Mouse (Mus musculus) cerebellum, adult (tissue): ENCODE results near the gene Sbk2.
A peak's percentile ranks its signal among the peaks of the same experiment; 100 is the strongest.
"Not testable (repeated sequence)": the region's sequence is repeated elsewhere in the genome, so short reads cannot be mapped to it uniquely, and the experiment has no call there.

Experiments
- ATAC-seq: cut with Nextera tagmentation; 2 replicates; pipeline ENCODE4 v1.9.2; 2017; ENCODE audit warnings: mild to moderate bottlenecking, moderate library complexity, mixed read lengths; ENCODE audit not compliant: insufficient number of reproducible peaks, low FRiP score, low TSS enrichment

The Sbk2 gene

GRCm38 (mm10) chr7:4964272-4964671, at the start of gene Sbk2:
Gene Sbk2 (minus strand): TSS chr7:4964406.
- ATAC-seq = no peak

- ATAC-seq = no peak
Measured at GRCm38 (mm10) chr7:5012681-5013513, 48.7 kb upstream of the Sbk2 start.

- ATAC-seq = no peak
Measured at GRCm38 (mm10) chr7:5008229-5008628, 44.0 kb upstream of the Sbk2 start.

- not testable (repeated sequence) for ATAC-seq
Measured at GRCm38 (mm10) chr7:5002876-5003275, 38.7 kb upstream of the Sbk2 start.

GRCm38 (mm10) chr7:4999876-5000275, 35.7 kb upstream of the Sbk2 start:
- no peak for ATAC-seq

- no peak for ATAC-seq
Measured at GRCm38 (mm10) chr7:4996934-4997333, 32.7 kb upstream of the Sbk2 start.

- peak; percentile 50 for ATAC-seq
Measured at GRCm38 (mm10) chr7:4996003-4996895, 32.0 kb upstream of the Sbk2 start, which contains the start of gene Zfp579. Gene Zfp579 (minus strand): TSS chr7:4996158.

- ATAC-seq = no peak
Measured at GRCm38 (mm10) chr7:4995268-4996002, 31.2 kb upstream of the Sbk2 start.

GRCm38 (mm10) chr7:4993999-4994788, 30.0 kb upstream of the Sbk2 start:
- no peak; the same call in 1 of the 2 replicates for ATAC-seq

GRCm38 (mm10) chr7:4993347-4993998, 29.3 kb upstream of the Sbk2 start:
- ATAC-seq = no peak

- ATAC-seq = no peak
Measured at GRCm38 (mm10) chr7:4988250-4988649, 24.0 kb upstream of the Sbk2 start.

GRCm38 (mm10) chr7:4976832-4977231, 12.6 kb upstream of the Sbk2 start:
- ATAC-seq = no peak

- ATAC-seq = no peak
Measured at GRCm38 (mm10) chr7:4975455-4975854, 11.2 kb upstream of the Sbk2 start.

- no peak for ATAC-seq
Measured at GRCm38 (mm10) chr7:4972321-4973047, 8.3 kb upstream of the Sbk2 start.

GRCm38 (mm10) chr7:4971710-4972109, 7.5 kb upstream of the Sbk2 start:
- ATAC-seq = no peak

GRCm38 (mm10) chr7:4971068-4971467, 6.9 kb upstream of the Sbk2 start, which contains the start of gene Sbk3:
Gene Sbk3 (minus strand): TSS chr7:4971168.
- ATAC-seq = no peak

- no peak for ATAC-seq
Measured at GRCm38 (mm10) chr7:4964988-4965387, 782 bp upstream of the Sbk2 start.

- ATAC-seq = no peak
Measured at GRCm38 (mm10) chr7:4963527-4963926, 679 bp downstream of the Sbk2 start.
